Mouse (Mus musculus): ENCODE data around the gene Zfp157. TPM values are rescaled to one million over a fixed set of nuclear protein-coding genes. Genes with fewer than 3 reads are reported as not detected.
A peak's percentile ranks its signal among the peaks of the same experiment; 100 is the strongest.
"Not testable (repeated sequence)": the region's sequence is repeated elsewhere in the genome, so short reads cannot be mapped to it uniquely, and the experiment has no call there.

The Zfp157 gene
- 38.1 TPM in 2 replicates for polyA plus RNA-seq (2015; fragmentation: Nextera tagmentation; extraction: Ambion mirVana)

DNA sequence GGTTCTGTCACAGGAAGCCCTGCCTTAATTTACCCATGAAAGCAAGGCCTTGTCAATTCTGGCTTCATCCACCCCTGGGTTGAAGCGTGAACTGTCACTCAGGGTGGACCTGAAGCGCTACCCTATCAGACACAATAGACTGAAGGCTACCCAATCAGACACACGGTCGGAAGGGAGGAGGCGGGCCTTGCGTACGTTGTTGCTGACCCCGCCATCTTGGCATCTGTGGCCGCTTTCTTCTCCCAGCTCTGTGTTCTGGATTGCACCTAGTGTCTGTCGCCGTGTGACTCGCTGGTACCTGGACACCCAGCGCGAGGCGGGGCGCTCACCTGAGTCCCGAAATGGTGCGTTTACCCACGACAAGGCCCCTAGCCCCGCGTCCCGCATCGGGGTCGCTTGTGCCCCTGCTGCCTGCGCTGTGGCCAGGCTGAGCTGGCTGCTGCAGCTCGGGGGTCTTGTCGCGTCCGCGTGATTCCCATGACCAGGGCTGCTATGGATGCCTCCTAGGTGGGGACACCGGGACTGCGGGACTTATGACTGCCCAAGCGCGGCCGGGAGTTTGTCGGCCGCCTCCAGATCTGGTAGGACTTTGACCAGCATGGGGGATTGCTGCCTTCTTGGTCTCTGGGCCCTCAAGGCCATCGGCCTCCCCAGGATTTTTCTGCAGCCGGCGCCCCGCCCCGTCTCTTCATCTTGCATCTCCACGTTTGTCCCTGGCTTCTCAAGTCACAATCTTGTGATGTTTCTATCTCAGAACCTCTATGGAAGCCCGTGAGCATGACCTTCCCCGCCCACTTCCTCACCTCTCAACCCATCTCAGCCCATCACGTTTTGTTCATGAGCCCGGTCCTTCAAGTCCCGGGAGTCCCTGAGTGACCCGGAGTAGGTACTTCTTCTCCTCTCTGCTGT, at the start of gene Zfp157:
Gene Zfp157, plus strand, starts transcription at position 183 of the 909 bp plus-strand sequence.
- Histone ChIP-seq H3K4me2 (peak within 1 kb of the TSS; percentile 65), H3K27ac (peak within 1 kb of the TSS; percentile 93), H3K36me3 (peaks cover 30% of the 10 kb centered on the region), H3K9ac (peak within 1 kb of the TSS; percentile 99), H3K27me3 (no peaks in the 10 kb centered on the region), H3K4me1 (peaks cover 18% of the 10 kb centered on the region), H3K9me3 (replicated peaks) (no peaks in the 10 kb centered on the region), H3K4me3 (replicated peaks) (peak within 1 kb of the TSS; percentile 84)
- peak; percentile 100 for ATAC-seq (replicated peaks; ENCODE audit: low FRiP score)
- under 1% methylated on average over 49 of the region's 49 CpGs for WGBS

DNA sequence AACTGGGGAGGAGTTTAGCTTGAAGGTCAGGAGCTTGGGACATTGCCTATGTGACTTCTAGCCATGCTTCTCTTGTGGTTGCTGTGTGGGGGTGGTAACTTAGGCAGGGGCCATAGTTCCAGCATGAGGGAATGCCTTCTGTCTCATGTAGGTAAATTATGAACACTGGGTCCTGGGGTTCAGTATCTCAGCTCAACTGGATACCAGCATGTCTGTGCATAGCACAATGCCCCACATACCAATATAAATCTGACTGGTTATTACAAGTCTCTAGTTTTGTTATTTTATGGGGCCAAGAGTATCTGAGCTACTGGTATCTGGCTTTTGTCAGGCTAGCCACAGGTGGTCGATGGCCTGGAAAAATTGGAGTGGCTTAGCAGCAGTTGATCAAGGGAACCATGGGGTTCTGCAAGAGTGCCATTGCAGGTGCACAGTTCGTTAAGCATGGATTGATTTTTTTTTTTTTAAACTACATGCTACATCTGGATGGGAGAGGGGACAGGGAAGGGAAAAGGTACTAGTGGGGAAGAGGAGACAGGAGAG, 43.4 kb upstream of the Zfp157 start:
- peak; percentile 54 for ATAC-seq (replicated peaks; ENCODE audit: low FRiP score)
- 29% methylated on average over 2 of the region's 2 CpGs for WGBS

DNA sequence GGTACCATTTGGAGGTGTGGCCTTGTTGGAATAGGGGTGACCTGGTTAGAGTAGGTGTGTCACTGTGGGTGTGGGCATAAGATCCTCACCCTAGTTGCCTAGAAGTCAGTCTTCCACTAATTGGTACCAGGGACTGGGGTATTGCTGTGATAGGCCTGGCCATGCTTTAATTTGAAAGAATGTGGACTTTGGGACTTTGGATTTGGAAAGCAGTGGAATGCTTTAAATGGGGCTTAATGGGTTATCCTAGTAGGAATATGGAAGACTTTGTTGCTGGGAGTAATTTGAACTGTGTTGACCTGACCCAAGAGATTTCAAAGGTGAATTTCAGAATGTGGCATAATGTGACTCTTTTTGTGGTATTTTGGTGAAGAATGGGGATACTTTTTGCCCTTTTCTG, 40.8 kb upstream of the Zfp157 start:
- not testable (repeated sequence) for H3K36me3 ChIP-seq; H3K4me1 ChIP-seq; H3K27ac ChIP-seq; H3K4me3 ChIP-seq (replicated peaks); H3K4me2 ChIP-seq; ATAC-seq (replicated peaks; ENCODE audit: low FRiP score); H3K9ac ChIP-seq; H3K9me3 ChIP-seq (replicated peaks); H3K27me3 ChIP-seq

More for the DNA sequence above, 43.4 kb upstream of the Zfp157 start:
- Histone ChIP-seq H3K4me2 (no peak overlapping the region), H3K36me3 (no peaks in the 10 kb centered on the region), H3K4me3 (replicated peaks) (no peak overlapping the region), H3K4me1 (0 out of 2 replicates have a peak, but pooled peaks cover 8% of the 10 kb centered on the region), H3K9me3 (replicated peaks) (no peaks in the 10 kb centered on the region), H3K27me3 (no peaks in the 10 kb centered on the region), H3K27ac (no peak overlapping the region), H3K9ac (no peak overlapping the region)

DNA sequence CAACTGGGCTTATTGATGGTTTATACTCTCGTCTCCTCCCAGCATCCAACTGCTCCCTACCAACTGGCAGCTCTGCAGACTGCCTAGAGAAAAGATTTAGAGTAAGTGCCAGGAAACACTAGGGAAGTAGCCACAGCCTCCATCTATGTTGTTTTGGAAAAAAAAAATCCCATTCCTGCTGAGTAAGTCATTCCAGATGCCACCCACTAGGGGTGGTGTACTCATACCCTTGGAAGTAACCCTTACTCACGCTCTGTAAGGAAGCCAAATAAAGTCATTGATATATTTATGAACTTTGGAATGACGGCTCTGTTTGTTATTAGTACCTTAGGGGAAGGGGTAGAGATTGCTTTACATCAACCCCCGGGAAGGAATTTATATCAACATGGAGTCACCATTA, 17.1 kb downstream of the Zfp157 start:
- H3K27me3 ChIP-seq = no peaks in the 10 kb centered on the region
- no peak overlapping the region for H3K9ac ChIP-seq
- H3K36me3 ChIP-seq = peaks cover 70% of the 10 kb centered on the region
- H3K27ac ChIP-seq = no peak overlapping the region
- WGBS = 91% methylated on average over 4 of the region's 4 CpGs
- H3K9me3 ChIP-seq (replicated peaks) = peaks cover 45% of the 10 kb centered on the region
- no peak for ATAC-seq (replicated peaks; ENCODE audit: low FRiP score)
- H3K4me1 ChIP-seq = no peaks in the 10 kb centered on the region
- no peak overlapping the region for H3K4me2 ChIP-seq
- H3K4me3 ChIP-seq (replicated peaks) = no peak overlapping the region

DNA sequence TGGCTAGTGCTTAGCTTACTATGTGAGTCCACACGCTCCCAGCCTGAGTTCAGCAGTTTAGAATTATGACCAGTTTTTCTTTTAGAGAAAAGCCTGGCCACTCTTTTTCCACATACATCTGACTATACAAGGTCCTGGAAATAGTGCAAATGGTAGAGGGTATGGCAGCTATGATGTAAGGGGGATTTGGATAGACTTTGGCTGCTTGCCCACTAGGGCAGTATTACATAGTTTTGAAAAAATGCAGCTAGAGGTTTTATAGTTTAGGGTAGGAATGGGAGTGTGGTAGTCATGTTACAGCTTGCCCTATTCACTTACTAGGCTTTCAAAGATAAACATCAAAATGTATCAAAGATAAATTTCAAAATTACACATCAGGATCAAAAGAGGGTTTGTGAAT, 17.8 kb downstream of the Zfp157 start:
- H3K9me3 ChIP-seq (replicated peaks) = peaks cover 42% of the 10 kb centered on the region
- no peak overlapping the region for H3K9ac ChIP-seq
- WGBS = 94% methylated on average over 1 of the region's 1 CpGs
- no peaks in the 10 kb centered on the region for H3K4me1 ChIP-seq
- no peaks in the 10 kb centered on the region for H3K27me3 ChIP-seq
- peaks cover 63% of the 10 kb centered on the region for H3K36me3 ChIP-seq
- no peak overlapping the region for H3K27ac ChIP-seq
- no peak for ATAC-seq (replicated peaks; ENCODE audit: low FRiP score)
- no peak overlapping the region for H3K4me3 ChIP-seq (replicated peaks)
- no peak overlapping the region for H3K4me2 ChIP-seq

DNA sequence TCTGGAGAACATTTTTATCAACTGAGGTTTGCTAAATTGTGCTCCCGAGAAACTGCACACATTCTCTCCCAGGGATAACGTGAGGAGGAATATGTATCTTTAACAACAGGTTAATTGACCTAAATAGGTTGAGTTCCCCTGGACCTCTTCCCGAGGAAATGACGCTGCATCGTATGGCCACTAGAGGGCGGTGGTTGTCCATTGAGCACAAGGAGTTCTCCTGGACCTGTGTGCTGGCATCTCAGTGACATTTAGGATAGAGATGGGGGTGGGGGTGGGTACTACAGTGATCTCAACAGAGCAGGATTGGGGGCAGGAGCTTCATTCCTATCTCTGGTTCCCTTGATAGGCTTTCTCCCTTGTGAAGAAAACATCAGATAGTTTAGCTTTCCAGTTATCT, 32.3 kb downstream of the Zfp157 start:
- Histone ChIP-seq H3K27ac (no peak overlapping the region), H3K4me2 (no peak overlapping the region), H3K4me1 (no peaks in the 10 kb centered on the region), H3K9ac (no peak overlapping the region), H3K27me3 (no peaks in the 10 kb centered on the region), H3K4me3 (replicated peaks) (no peak overlapping the region), H3K36me3 (no peaks in the 10 kb centered on the region), H3K9me3 (replicated peaks) (no peaks in the 10 kb centered on the region)
- WGBS = 25% methylated on average over 6 of the region's 6 CpGs
- ATAC-seq (replicated peaks; ENCODE audit: low FRiP score) = no peak

DNA sequence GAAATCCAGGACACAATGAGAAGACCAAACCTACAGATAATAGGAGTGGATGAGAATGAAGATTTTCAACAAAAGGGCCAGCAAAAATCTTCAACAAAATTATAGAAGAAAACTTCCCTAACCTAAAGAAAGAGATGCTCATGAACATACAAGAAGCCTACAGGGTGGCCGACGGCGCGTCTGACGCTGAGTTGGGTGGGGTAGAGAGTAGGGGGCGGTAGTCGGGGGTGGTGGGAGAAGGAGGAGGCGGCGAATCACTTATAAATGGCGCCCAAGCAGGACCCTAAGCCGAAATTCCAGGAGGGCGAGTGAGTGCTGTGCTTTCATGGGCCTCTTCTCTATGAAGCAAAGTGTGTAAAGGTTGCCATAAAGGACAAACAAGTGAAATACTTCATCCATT, 63.3 kb downstream of the Zfp157 start:
- not testable (repeated sequence) for H3K4me2 ChIP-seq; H3K36me3 ChIP-seq; H3K27me3 ChIP-seq; ATAC-seq (replicated peaks; ENCODE audit: low FRiP score); H3K9ac ChIP-seq; H3K27ac ChIP-seq; H3K4me1 ChIP-seq; H3K9me3 ChIP-seq (replicated peaks); H3K4me3 ChIP-seq (replicated peaks)
- 89% methylated on average over 12 of the region's 12 CpGs for WGBS

Other genes with a start within 250 kb of the Zfp157 start
- gene Mblac1, start 247.2 kb upstream of the Zfp157 start, polyA plus RNA-seq (2015; fragmentation: Nextera tagmentation; extraction: Ambion mirVana) = 8.4 and 10.5 TPM in 2 replicates
- gene Nxpe5, start 215.6 kb upstream of the Zfp157 start, polyA plus RNA-seq (2015; fragmentation: Nextera tagmentation; extraction: Ambion mirVana) = not detected in 2 replicates
- gene Lamtor4, start 186.0 kb upstream of the Zfp157 start, polyA plus RNA-seq (2015; fragmentation: Nextera tagmentation; extraction: Ambion mirVana) = 57.8 and 61.1 TPM in 2 replicates
- 5.9 and 6.5 TPM in 2 replicates for gene BC037034, start 177.4 kb upstream of the Zfp157 start, polyA plus RNA-seq (2015; fragmentation: Nextera tagmentation; extraction: Ambion mirVana)
- 2.1 and 2.7 TPM in 2 replicates for gene Gal3st4, start 168.6 kb upstream of the Zfp157 start, polyA plus RNA-seq (2015; fragmentation: Nextera tagmentation; extraction: Ambion mirVana)
- gene Gm43720, start 161.5 kb upstream of the Zfp157 start, polyA plus RNA-seq (2015; fragmentation: Nextera tagmentation; extraction: Ambion mirVana) = 0.08 and 0.22 TPM in 2 replicates
- 27.8 and 29.8 TPM in 2 replicates for gene Gpc2, start 161.5 kb upstream of the Zfp157 start, polyA plus RNA-seq (2015; fragmentation: Nextera tagmentation; extraction: Ambion mirVana)
- 3.9 and 4.1 TPM in 2 replicates for gene Stag3, start 161.2 kb upstream of the Zfp157 start, polyA plus RNA-seq (2015; fragmentation: Nextera tagmentation; extraction: Ambion mirVana)
- 0.23 TPM in 1 of 2 replicates, not detected in the other for gene Pvrig, start 99.5 kb upstream of the Zfp157 start, polyA plus RNA-seq (2015; fragmentation: Nextera tagmentation; extraction: Ambion mirVana)
- not detected in 2 replicates for gene 1700123K08Rik, start 123.2 kb downstream of the Zfp157 start, polyA plus RNA-seq (2015; fragmentation: Nextera tagmentation; extraction: Ambion mirVana)
- gene Zfp68, start 178.3 kb downstream of the Zfp157 start, polyA plus RNA-seq (2015; fragmentation: Nextera tagmentation; extraction: Ambion mirVana) = 61.5 and 61.6 TPM in 2 replicates
- 12.5 and 13.7 TPM in 2 replicates for gene A430033K04Rik, start 181.4 kb downstream of the Zfp157 start, polyA plus RNA-seq (2015; fragmentation: Nextera tagmentation; extraction: Ambion mirVana)